Mouse (Mus musculus) adrenal gland, adult 18-20 months (tissue): Measurements from ENCODE around the gene Fbxo2. TPM values are rescaled to one million over a fixed set of nuclear protein-coding genes. Genes with fewer than 3 reads are reported as not detected.
A peak's percentile ranks its signal among the peaks of the same experiment; 100 is the strongest.
"Not testable (repeated sequence)": the region's sequence is repeated elsewhere in the genome, so short reads cannot be mapped to it uniquely, and the experiment has no call there.

Experiments used
- DNase-seq, 2 experiments: peaks; one replicate each; pipeline ENCODE4 v3.0.0; 2021 to 2022; ENCODE audit warnings: low spot score in 2 of 2
- total RNA-seq, 2 experiments: library from RNA; stranded (reverse); gene quantifications; 1 replicate in 1 of 2; 2 replicates in 1 of 2; pipeline ENCODE4 v1.2.3; 2021

Fbxo2 gene
- total RNA-seq, 2 experiments from 2014 or later, result 6.7 to 9.9 TPM

GRCm38 (mm10) chr4:148170842-148171241 is 10.4 kb downstream of the Fbxo2 start:
- peak in 1 of 2 experiments; percentile 60 for DNase-seq

- DNase-seq, result no peak
Observed at GRCm38 (mm10) chr4:148171261-148171660, 10.8 kb downstream of the Fbxo2 start.

- no peak for DNase-seq
Observed at GRCm38 (mm10) chr4:148173811-148174494, 13.5 kb downstream of the Fbxo2 start.

- DNase-seq, result no peak
Observed at GRCm38 (mm10) chr4:148174495-148174862, 14.1 kb downstream of the Fbxo2 start.

GRCm38 (mm10) chr4:148176603-148177002 is 16.2 kb downstream of the Fbxo2 start:
- DNase-seq, result not testable (repeated sequence)

GRCm38 (mm10) chr4:148177716-148178115 is 17.3 kb downstream of the Fbxo2 start:
- DNase-seq, result no peak

- DNase-seq, result no peak
Observed at GRCm38 (mm10) chr4:148181483-148181882, 21.1 kb downstream of the Fbxo2 start.

GRCm38 (mm10) chr4:148182363-148182762 is 21.9 kb downstream of the Fbxo2 start:
- no peak for DNase-seq

- no peak for DNase-seq
Observed at GRCm38 (mm10) chr4:148184564-148184963, 24.1 kb downstream of the Fbxo2 start.

GRCm38 (mm10) chr4:148185819-148186218 is 25.4 kb downstream of the Fbxo2 start:
- DNase-seq, result no peak

GRCm38 (mm10) chr4:148188767-148189166 is 28.3 kb downstream of the Fbxo2 start:
- not testable (repeated sequence) for DNase-seq

- no peak for DNase-seq
Observed at GRCm38 (mm10) chr4:148192707-148193245, 32.4 kb downstream of the Fbxo2 start.

GRCm38 (mm10) chr4:148194400-148194799 is 34.0 kb downstream of the Fbxo2 start:
- no peak for DNase-seq

- no peak for DNase-seq
Observed at GRCm38 (mm10) chr4:148198721-148199120, 38.3 kb downstream of the Fbxo2 start.

GRCm38 (mm10) chr4:148203557-148203956 is 43.1 kb downstream of the Fbxo2 start:
- no peak for DNase-seq

- no peak for DNase-seq
Observed at GRCm38 (mm10) chr4:148204061-148204872, 43.8 kb downstream of the Fbxo2 start.

- no peak for DNase-seq
Observed at GRCm38 (mm10) chr4:148204873-148205232, 44.4 kb downstream of the Fbxo2 start.

GRCm38 (mm10) chr4:148214460-148215136 is 54.2 kb downstream of the Fbxo2 start:
- DNase-seq, result no peak

GRCm38 (mm10) chr4:148215264-148215900 is 55.0 kb downstream of the Fbxo2 start:
- DNase-seq, result no peak
